Mouse (Mus musculus) c-Kit-negative CD71-positive TER-119-positive erythroid progenitor cells, embryonic 14.5 days (primary cell): ENCODE data around the gene Pdzk1ip1.

ENCODE experiments used
- DNase-seq: peaks from one replicate; pipeline ENCODE4 v3.0.0-alpha.2; 2013; ENCODE audit warnings: low read depth, low spot score

Gene Pdzk1ip1

GRCm38 (mm10) chr4:115121608-115122007, 33.1 kb downstream of the Pdzk1ip1 start:
- DNase-seq, result no peak

GRCm38 (mm10) chr4:115123507-115123906, 35.0 kb downstream of the Pdzk1ip1 start:
- DNase-seq, result no peak

- no peak for DNase-seq
Observed at GRCm38 (mm10) chr4:115124713-115125112, 36.2 kb downstream of the Pdzk1ip1 start.

GRCm38 (mm10) chr4:115133085-115133484, 44.6 kb downstream of the Pdzk1ip1 start:
- no peak for DNase-seq

- DNase-seq, result no peak
Observed at GRCm38 (mm10) chr4:115133621-115134295, 45.2 kb downstream of the Pdzk1ip1 start, which contains the start of gene Cyp4x1. Gene Cyp4x1 (minus strand): TSS chr4:115134281.

- no peak for DNase-seq
Observed at GRCm38 (mm10) chr4:115134296-115134630, 45.8 kb downstream of the Pdzk1ip1 start.
